Mouse (Mus musculus) lung, adult 2 months (tissue): ENCODE measurements around the gene Nt5dc2. TPM values are rescaled to one million over a fixed set of nuclear protein-coding genes. Genes with fewer than 3 reads are reported as not detected.
A peak's percentile ranks its signal among the peaks of the same experiment; 100 is the strongest.

Experiments
- DNase-seq: peaks from one replicate; pipeline ENCODE4 v3.0.0; 2022
- H3K4me1 ChIP-seq: fragments of 200-500 bp; 2 replicates; pipeline ENCODE4 v1.6.1; 2011; ENCODE audit warnings: low read length; ENCODE audit not compliant: control insufficient read depth, insufficient read depth
- H3K4me3 ChIP-seq: fragments of 200-500 bp; replicated peaks from 2 replicates; pipeline ENCODE3; 2011; ENCODE audit warnings: low read depth, mild to moderate bottlenecking, control low read depth, low read length; ENCODE audit errors: extremely low read depth
- CTCF ChIP-seq: fragments of 200-500 bp; IDR thresholded peaks from 2 replicates; pipeline ENCODE4 v1.5.1; 2011; ENCODE audit warnings: mild to moderate bottlenecking, low read length, control low read depth; ENCODE audit not compliant: insufficient read depth
- POLR2A ChIP-seq: fragments of 200-500 bp; IDR thresholded peaks from 2 replicates; pipeline ENCODE4 v1.6.1; 2011; ENCODE audit warnings: low read depth, mild to moderate bottlenecking, control low read depth, low read length, borderline replicate concordance; ENCODE audit errors: extremely low read depth
- WGBS: fragments of 180-500 bp; shearing (Covaris S2); methylation state at CpG from one replicate; pipeline ENCODE4 v1.1.7; 2018; 5-methylcytosine and 5-hydroxymethylcytosine counted together
- polyA plus RNA-seq: library from polyadenylated mRNA; depleted of rRNA; stranded (reverse); fragments of >200 nt; gene quantifications from 2 replicates; pipeline ENCODE4 v1.2.3, GENCODE M21; 2012

The Nt5dc2 gene
- polyA plus RNA-seq, 1 experiment, result 147 TPM

DNA sequence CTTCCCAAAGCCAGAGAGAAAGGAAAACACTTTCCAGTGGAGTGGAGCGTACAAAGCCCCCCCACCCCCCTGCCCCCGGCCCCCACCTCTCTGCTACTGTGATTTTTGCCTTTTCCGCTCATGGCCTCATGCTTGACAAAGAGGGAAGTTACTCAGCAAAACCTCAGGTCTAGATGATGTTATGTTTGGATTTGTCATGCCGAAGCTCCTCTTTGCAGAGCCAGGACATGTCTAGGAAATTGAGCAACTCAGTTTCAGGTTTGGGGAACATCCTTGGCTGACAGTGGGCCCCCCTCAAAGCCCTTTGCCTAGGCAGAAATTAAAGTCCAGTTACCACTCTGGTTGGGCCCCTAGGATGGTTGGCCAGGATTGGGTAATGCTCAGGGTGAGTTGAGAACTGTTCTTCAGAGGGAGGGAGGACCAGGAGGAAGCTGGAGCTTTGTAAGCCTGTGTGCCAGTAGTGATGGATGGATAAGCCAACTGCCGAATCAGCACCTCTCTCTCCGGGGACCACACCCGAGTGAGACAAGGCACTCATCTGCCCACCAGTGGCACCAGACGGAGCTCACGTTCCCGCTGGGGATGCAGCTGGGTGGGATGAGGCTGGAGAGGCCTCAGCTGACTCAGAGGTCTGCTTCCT is 35.3 kb downstream of the Nt5dc2 start:
- 29% methylated on average over 10 of the region's 10 CpGs for whole genome bisulfite sequencing
- DNase-seq, result no peak
- H3K4me3 ChIP-seq, result peak overlapping the region; percentile 6
- TF ChIP-seq POLR2A (0 out of 2 replicates have a peak, but pooled peaks have one; percentile 29), CTCF (no peak)
- H3K4me1 ChIP-seq, result no peaks in the 10 kb centered on the region

DNA sequence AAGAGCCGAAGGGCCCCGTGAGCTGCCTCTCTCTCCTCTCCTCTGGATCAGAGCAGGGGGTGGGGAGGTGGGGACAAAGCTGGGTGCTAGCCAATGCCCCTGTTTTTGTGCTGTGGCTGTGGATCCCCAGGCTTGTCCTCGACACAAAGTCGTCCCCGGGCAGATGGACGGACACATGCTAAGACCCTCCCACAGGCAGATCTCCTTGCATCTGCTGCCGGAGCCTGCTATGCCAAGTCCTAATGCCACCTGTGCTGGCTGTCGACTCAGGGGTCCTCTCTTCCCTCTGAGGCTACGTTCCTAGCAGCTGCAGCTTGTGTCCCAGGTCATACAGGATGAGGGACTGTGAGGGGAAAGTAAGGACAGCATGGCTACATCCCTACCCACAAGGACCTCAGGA is 36.0 kb downstream of the Nt5dc2 start:
- Histone ChIP-seq H3K4me3 (peak overlapping the region; percentile 69), H3K4me1 (no peaks in the 10 kb centered on the region)
- no peak for TF ChIP-seq CTCF
- no peak for TF ChIP-seq POLR2A
- WGBS, result 30% methylated on average over 9 of the region's 9 CpGs
- no peak for DNase-seq

DNA sequence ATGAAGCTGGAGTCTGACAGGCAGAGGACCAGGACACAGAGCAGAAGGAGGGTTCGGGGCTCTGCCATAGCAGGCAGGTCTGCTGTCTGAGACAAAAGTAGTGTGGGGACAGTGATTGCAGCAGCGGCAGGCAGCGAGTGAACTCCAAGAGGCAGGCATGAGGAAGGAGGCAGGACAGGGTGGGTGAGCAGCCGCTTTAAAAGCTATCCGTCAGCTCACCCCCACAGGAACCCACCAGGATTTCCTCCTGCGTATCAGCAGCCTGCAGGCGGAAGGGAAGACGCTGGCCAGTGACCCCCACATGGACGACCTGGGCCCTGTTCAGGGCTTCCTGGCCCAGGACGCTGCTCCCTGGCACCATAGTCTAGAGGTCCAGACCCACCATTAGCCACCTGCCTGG is 37.6 kb downstream of the Nt5dc2 start, which contains the start of gene Stab1:
TSS of gene Stab1 (minus strand) at position 217 of the 400 bp plus-strand sequence.
- peak; percentile 68; the same call in 1 of the 2 replicates for TF ChIP-seq POLR2A
- TF ChIP-seq CTCF, result no peak
- DNase-seq, result no peak
- WGBS, result 18% methylated on average over 10 of the region's 10 CpGs
- Histone ChIP-seq H3K4me1 (no peaks in the 10 kb centered on the region), H3K4me3 (peak within 1 kb of the TSS; percentile 69)

DNA sequence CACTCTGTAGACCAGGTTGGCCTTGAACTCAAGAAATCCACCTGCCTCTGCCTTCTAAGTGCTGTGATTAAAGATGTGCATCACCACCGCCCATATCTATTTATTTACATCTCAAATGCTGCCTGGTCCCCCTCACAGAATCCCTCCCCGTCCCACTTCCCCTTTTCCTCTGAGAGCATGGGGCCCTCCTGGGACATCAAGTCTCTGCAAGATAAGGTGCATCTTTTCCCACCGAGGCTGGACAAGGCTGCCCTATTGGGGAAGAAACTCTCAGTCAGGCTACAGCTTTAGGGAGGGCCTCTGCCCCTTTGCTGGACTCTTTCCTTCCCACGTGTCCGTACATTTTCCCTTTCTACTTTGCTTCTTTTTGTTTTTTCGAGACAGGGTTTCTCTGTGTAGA is 38.7 kb downstream of the Nt5dc2 start:
- no peak for DNase-seq
- Histone ChIP-seq H3K4me1 (no peaks in the 10 kb centered on the region), H3K4me3 (no peak overlapping the region)
- WGBS, result 59% methylated on average over 6 of the region's 6 CpGs
- TF ChIP-seq CTCF, result no peak
- TF ChIP-seq POLR2A, result no peak

DNA sequence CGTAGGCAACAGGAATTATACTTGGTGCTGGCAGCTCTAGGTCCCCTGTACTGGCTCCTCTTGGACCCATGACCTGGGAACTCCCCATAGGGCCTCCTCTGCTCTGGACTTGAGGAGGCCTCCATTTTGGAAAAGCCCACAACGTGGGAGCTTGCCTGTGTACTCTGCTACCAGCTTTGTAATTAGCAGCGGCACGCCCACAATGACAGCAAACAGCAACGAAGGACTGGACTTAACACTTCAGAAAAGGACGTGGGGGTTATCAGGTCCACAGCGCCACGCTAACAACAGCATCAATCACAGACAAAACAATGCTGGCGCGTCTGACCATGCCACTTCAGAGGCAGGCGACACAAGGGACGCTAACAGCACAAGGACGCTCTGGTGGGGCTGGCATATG is 40.1 kb downstream of the Nt5dc2 start:
- H3K4me1 ChIP-seq, result no peaks in the 10 kb centered on the region
- no peak overlapping the region for H3K4me3 ChIP-seq
- no peak for DNase-seq
- TF ChIP-seq POLR2A, result no peak
- TF ChIP-seq CTCF, result no peak
- WGBS, result 75% methylated on average over 13 of the region's 13 CpGs

DNA sequence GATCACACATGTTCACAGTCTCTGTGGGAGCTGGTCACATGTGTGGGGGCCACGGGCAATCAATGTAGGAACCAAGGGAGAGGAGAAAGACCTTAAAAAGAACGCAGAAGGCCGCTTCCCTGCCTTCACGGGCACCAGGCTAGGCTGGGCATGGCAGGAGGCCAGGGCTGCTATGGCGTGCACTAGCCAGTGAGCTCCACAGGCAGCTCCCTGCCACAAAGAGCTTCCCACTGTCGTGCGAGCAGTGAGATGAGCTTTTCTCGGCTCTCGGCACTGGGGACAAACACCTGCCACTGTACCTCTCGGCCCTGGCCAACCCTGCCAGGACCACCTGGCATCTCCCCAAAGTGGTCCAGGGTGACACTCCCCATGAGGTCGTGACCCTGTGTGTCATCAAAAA is 40.5 kb downstream of the Nt5dc2 start:
- TF ChIP-seq POLR2A, result no peak
- no peak for TF ChIP-seq CTCF
- 89% methylated on average over 11 of the region's 11 CpGs for WGBS

DNA sequence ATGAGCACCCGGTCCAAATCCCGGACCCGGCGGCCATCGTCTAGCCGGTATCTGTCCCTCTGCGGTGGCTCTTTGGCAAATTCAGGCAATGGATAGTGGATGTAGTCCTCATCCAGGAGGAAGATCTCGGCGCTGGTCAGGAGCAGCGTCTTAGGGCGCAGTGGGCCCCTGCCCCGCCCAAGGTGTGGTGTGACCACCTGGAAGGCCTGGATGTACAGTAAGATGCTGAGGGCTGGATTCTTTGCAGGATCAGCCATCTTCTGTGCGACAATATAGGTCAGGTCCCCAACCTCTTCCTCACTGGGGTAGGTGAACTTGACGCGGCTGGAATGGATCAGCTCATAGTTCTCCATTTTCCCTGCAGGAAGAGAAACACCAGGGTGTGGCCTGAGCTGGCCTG is 41.0 kb downstream of the Nt5dc2 start:
- WGBS, result 94% methylated on average over 15 of the region's 15 CpGs
- no peak for TF ChIP-seq POLR2A
- TF ChIP-seq CTCF, result no peak
- no peak overlapping the region for H3K4me3 ChIP-seq
- no peaks in the 10 kb centered on the region for H3K4me1 ChIP-seq
- no peak for DNase-seq

More for the DNA sequence above, 40.5 kb downstream of the Nt5dc2 start:
- Histone ChIP-seq H3K4me3 (no peak overlapping the region), H3K4me1 (no peaks in the 10 kb centered on the region)
- DNase-seq, result no peak

DNA sequence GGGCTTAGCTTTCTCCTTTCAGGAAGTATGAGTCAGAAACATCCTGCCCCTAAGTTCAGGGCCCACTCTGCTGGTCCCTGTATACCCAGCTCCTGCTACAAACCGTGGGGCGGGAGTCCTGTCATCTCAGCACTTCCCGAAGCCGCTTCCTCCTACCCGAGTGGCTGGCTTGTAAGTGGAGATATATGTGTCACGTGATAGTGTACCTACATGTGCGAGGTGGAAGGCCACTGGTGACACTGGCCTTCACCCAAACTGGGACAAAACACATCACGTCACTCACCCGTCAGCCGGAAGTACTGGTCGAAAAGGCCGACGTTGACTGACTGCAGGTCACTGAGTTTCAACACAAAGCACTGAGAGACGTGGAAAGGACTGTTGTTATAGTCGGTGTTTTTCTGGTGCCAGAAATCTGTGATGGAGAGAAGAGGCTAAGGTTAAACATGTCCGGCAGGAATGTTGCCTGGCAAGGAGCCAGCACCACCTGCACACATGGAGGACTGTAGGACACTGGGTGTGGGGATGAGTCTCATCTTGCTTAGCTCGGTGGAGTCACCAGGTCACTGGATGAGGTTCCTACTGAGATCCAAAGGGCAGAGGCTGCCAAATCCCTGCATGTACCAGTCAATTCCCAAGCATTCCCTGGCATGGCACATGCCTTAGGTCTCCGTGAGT is 42.1 kb downstream of the Nt5dc2 start:
- TF ChIP-seq POLR2A (no peak), CTCF (no peak)
- no peaks in the 10 kb centered on the region for H3K4me1 ChIP-seq
- 42% methylated on average over 18 of the region's 18 CpGs for WGBS
- no peak overlapping the region for H3K4me3 ChIP-seq
- no peak for DNase-seq

DNA sequence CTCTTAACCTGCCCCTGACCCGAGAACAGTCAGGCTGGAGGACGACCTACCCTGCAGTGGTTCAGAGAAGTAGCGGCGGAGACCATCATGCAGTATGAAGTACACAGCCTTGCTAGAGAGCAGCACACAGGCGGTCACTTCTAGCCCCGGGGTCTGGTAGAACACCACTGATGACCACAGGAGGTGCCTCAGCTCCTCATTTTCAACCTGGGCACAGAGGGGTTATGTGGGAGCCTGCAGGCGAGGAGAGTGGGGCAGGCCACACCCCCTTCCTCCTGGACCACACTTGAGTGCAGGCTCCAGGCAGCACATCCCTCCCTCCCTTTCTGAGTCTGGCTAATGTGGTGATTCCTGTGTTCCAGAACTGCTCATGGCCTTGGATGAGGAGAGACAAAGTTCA is 42.7 kb downstream of the Nt5dc2 start:
- Histone ChIP-seq H3K4me1 (no peaks in the 10 kb centered on the region), H3K4me3 (no peak overlapping the region)
- TF ChIP-seq CTCF (no peak), POLR2A (no peak)
- 74% methylated on average over 7 of the region's 7 CpGs for WGBS
- DNase-seq, result no peak

DNA sequence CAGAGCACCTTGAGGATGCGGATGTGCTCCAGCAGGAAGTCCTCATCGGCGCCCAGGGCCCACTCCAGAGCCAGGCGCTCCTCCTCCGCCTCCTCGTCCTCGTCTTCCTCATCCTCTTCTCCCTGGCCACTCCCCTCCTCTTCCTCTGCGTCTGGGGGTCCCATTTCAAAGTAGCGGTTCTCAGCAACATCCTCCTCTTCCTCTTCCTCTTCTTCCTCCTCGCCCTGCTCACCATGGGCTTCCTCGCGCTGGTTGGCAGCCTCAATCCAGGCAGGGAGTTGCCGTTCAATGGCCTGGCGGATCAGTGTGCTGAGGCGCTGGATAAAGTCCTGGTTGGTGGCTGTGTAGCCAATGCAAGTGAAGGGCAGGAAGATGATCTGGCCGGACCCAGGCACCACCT is 46.4 kb downstream of the Nt5dc2 start:
- Histone ChIP-seq H3K4me3 (no peak overlapping the region), H3K4me1 (no peaks in the 10 kb centered on the region)
- WGBS, result 64% methylated on average over 16 of the region's 16 CpGs
- DNase-seq, result no peak
- TF ChIP-seq CTCF (no peak), POLR2A (no peak)

DNA sequence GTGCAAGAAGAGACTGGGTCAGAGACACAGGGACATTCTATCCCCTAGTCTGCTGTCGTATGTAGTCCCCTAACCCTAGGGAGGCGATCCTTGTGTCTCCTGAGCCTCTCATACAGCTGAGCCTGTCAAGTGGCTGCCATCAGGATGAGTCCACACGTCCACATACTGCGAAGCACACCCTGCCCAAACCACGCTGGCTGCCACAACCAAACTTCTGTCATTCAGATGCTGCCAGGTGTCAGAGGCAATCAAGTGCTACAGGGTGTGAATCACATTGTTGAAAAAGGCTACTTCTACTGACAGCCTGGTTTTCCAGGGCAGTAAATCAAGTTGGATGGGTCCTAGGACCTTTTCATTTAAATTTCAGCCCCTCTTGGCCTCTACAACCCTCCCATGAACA is 46.9 kb downstream of the Nt5dc2 start:
- Histone ChIP-seq H3K4me3 (no peak overlapping the region), H3K4me1 (peaks cover 2% of the 10 kb centered on the region; the same call in 1 of the 2 replicates)
- TF ChIP-seq CTCF (no peak), POLR2A (no peak)
- DNase-seq, result no peak
- WGBS, result 88% methylated on average over 5 of the region's 5 CpGs
